Mouse (Mus musculus) ovary, postnatal 10 days (tissue): ENCODE measurements around the gene Sprr2b.
"Not testable (repeated sequence)": the region's sequence is repeated elsewhere in the genome, so short reads cannot be mapped to it uniquely, and the experiment has no call there.

ENCODE experiments used
- DNase-seq: peaks from one replicate; pipeline ENCODE4 v3.0.0; 2022; ENCODE audit warnings: low spot score

Gene Sprr2b

DNA sequence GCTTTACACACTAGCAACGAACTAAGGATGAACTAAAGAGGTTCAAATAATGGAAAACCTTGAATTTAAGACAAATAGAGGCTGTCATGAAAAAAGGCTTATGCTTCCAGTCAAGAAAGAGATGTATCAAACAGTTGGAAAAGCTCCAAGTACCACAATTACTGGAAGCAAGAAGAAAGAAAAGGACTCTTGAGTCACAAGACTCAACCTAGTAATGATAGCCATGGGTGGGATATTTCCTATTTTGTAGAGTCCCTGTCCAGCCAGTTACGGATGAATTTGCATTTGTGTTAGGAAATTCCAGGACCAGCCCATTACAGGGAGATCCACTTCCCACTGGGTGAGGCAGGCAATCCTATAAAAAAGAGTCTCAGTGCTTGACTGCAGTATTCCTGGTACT is at the start of gene Sprr2b:
Gene Sprr2b (plus strand): TSS at position 301 of the 400 bp plus-strand sequence.
- no peak for DNase-seq

DNA sequence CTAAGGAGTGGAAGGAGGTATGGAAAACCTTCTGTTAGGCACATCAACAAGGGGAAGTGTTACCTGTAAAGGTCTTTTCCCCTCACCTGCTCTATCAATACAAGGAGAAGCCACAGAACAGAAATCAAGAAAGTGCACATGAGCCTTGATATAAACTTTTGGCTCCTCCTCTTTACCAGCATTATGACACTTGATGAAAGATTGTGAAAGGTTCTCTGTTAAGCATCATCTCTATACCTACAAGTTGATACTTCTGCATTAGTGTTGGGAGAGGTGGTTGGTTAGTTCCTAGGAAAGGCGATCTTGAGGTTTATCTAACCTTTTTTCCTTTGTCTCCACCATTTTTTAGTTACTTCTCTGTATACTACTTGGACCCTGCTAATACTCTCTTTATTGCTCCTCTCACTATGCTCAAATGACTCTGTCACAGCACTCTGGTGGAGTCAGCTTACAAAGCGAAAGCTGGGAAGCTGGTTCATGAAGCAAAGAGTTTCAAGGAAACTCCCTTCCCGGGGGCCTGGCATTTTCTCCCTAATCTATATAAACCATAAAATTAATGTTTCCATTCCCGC is 44.9 kb upstream of the Sprr2b start:
- DNase-seq = not testable (repeated sequence)

DNA sequence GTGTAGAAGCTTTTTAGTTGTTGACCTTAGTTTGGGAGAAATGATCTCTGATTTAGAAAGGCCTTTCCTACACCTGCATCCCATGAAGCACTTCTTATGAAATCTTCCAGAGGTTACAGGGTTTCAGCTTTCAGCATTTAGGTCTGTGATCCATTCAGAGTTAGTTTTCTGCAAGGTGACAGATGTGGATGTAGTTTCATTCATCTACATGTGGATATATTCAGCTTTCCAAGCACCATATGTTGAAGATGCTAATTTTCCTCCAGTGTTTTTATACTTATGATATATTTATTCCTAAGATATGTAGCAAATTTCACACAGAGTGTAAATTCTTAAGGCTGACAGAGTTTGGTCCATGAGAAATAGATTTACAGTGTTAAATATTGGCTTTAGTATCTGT is 42.9 kb upstream of the Sprr2b start:
- not testable (repeated sequence) for DNase-seq

- not testable (repeated sequence) for DNase-seq
Measured at GRCm38 (mm10) chr3:92274018-92274417, 42.4 kb upstream of the Sprr2b start.

GRCm38 (mm10) chr3:92279663-92280062 is 36.8 kb upstream of the Sprr2b start:
- not testable (repeated sequence) for DNase-seq

DNA sequence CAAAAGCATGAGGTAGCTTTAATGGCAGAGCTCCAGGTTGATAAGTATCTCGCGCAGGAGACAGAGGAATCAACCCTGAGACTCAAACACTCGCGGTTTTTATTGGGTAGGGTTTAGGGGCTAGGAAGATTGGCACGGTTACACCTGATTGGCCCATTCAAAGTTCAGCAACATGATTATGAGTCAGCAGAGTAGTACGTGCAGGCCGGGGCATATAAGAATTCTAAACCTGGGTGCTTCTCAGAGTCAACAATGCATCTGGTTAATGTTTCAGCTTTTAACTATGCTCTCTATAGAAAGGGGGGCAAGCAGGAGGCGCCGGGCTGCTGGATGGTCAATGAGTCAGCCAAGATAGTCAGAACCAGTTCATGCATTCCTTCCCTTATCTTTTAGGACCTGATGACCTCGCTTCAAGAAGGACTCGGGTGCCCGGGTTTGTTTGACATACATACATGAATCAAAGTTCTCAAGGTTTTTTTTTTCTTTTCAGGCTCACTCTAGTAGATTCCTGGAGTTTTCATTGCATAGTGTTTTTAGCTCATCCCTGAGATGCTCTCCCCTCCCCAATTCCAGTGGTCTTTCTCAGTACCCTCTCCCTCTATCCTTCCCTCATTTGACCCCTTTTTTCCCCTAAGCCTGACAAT is 35.3 kb upstream of the Sprr2b start:
- DNase-seq = not testable (repeated sequence)

DNA sequence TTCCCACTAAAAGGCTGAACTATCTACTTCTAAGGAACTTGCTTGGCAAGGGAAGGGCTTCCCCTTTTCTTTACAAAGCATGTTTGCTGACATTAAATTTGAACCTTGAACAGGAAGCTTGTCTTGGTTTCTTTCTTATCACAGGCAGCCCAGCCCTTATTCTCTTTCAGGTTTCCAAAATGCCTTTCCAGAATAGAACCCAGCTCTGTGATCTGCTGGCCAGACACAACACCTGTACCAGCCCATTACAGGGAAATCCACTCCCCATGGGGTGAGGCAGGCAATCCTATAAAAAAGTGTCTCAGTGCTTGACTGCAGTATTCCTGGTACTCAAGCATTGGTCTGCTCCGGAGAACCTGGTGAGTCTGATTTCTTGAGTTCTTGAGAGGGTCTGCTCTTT is 31.3 kb upstream of the Sprr2b start, which contains the start of gene Sprr2a3:
Gene Sprr2a3 (plus strand): TSS at position 317 of the 400 bp plus-strand sequence.
- not testable (repeated sequence) for DNase-seq

DNA sequence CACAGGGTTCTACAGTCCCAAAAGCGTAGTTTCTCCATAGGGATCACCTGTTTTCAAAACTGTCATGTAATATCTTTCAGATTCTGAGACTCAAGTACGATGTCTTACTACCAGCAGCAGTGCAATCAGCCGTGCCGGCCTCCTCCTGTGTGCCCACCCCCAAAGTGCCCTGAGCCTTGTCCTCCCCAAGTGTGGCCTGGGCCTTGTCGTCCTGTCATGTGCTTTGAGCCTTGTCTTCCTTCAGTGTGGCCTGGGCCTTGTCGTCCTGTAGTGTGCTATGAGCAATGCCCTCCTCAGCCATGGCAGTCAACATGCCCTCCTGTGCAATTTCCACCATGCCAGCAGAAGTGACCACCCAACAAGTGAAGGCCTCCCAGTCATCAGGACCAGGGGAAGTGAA is 27.9 kb upstream of the Sprr2b start:
- not testable (repeated sequence) for DNase-seq

DNA sequence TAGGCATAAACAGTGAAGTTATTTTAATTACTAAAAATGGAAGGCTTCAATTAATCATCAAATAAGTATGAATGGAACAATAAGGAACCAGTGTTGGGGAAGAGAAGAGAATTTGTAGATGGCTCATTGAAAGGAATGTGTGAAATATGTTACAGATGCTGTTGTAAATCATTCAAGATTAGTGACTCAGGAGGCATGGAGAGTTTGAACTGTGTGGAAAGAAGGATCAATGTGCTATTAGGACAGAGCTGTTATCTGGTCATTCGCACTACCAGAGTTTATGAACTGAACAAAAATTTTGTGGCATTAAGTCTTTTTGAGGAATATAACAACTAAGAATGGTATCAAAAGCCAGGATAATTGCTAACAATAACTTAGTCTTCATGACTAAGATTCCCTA is 9.0 kb upstream of the Sprr2b start:
- no peak for DNase-seq

DNA sequence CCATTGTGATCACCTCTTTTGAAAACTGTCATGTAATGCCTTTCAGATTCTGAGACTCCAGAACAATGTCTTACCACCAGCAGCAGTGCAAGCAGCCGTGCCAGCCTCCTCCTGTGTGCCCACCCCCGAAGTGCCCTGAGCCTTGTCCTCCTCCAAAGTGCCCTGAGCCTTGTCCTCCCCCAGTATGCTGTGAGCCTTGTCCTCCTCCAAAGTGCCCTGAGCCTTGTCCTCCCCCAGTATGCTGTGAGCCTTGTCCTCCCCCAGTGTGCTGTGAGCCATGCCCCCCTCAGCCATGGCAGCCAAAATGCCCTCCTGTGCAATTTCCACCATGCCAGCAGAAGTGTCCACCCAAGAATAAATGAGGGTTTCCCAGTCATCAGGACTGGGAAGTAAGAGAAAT is 964 bp downstream of the Sprr2b start:
- no peak for DNase-seq

DNA sequence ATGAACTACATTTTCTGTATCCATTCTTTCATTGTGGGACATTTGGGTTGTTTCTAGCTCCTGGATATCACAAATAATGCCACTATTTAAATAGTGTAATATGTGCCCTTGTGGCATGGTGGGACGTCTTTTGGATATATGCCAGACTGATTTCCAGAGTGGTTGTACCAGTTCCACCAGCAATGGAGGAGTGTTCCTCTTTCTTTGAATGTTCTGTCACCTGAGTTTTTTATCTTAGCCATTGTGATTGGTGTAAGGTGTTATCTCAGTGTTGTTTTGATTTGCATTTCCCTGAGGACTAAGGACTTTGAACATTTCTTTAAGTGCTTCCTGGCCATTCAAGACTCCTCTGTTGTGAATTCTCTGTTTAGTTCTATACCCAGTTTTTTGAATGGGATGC is 19.9 kb downstream of the Sprr2b start:
- no peak for DNase-seq

- no peak for DNase-seq
Measured at GRCm38 (mm10) chr3:92338840-92339239, 22.4 kb downstream of the Sprr2b start, which contains the start of gene Sprr2d. TSS of gene Sprr2d (plus strand) at chr3:92339140.

DNA sequence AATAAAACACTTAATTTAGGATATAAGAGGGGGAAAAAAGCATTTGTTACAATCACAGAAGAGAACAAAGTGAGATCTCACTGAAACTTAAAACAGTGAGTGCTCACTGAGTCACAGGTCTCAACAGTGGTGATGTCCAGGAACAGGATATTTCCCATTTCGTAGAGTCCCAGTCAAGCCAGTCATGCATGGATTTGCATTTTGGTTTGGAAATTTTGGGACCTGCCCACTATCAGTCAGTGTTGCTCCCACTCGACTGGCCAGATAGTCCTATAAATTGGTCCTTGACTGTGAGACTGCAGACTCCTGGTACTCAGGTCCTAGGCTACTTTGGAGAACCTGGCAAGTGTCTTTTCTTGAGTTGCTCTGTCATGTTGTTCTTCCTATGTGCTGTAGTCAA is 35.4 kb downstream of the Sprr2b start, which contains the start of gene Sprr2e:
Gene Sprr2e (plus strand): TSS at position 301 of the 400 bp plus-strand sequence.
- DNase-seq = no peak

DNA sequence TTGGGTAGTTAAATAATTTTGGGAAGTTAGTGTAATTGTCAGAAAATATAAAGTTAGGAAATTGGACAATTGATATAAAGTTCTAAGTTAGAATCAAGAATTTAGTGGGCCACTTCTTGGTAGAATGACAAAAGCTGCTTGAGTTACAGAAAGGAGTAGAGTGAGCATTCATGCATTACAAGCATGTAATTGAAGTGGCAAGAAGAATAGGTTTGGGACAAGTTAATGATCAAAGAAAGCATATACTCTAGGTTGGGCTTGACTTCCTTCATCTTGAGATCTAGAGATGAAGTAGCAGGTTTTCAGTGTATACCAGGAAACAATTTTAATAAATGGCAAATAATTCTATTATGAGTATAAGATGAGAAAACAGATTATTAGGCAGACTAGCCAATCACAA is 45.2 kb downstream of the Sprr2b start:
- DNase-seq = no peak

DNA sequence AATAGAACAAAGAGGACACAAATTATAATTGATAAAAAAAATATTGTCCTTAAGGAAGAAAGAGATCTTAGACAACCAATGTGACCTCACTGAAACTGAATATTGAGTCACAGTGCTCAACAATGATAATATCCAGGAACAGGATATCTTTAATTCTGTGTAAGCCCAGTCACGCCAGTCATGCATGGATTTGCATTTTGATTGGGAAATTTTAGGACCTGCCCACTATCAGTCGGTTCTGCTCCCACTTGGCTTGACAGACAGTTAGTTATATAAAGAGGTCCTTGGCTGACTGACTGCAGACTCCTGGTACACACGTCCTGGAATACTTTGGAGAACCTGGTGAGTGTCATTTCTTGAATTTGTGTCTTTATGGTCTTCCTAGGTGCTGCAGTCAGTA is 48.5 kb downstream of the Sprr2b start, which contains the start of gene Sprr2f:
Gene Sprr2f (plus strand): TSS at position 301 of the 400 bp plus-strand sequence.
- no peak for DNase-seq
